Mouse (Mus musculus) bone marrow macrophage, adult 2 months (primary cell): ENCODE measurements around the gene Spon2.

Experiments
- CTCF ChIP-seq: IDR thresholded peaks from 2 replicates; pipeline ENCODE4 v1.5.1; 2012; ENCODE audit warnings: low read depth, mild to moderate bottlenecking, low read length, moderate library complexity
- POLR2A ChIP-seq: IDR thresholded peaks from 2 replicates; pipeline ENCODE4 v1.6.1; 2012; ENCODE audit warnings: mild to moderate bottlenecking, low read depth, low read length, borderline replicate concordance

GRCm38 (mm10) chr5:33193567-33193966 lies 24.7 kb downstream of the Spon2 start:
- TF ChIP-seq CTCF (no peak), POLR2A (no peak)
